Mouse (Mus musculus): ENCODE results near the gene Gm4969. TPM values are rescaled to one million over a fixed set of nuclear protein-coding genes. Genes with fewer than 3 reads are reported as not detected.

The Gm4969 gene
- total and polyA plus RNA-seq, 3 experiments = not detected

GRCm38 (mm10) chr7:19136168-19136567, 18.0 kb upstream of the Gm4969 start:
- H3K9ac ChIP-seq (ENCODE audit: low read depth, low read length) = no peak overlapping the region
- peaks cover 2% of the 10 kb centered on the region; the same call in 1 of the 2 replicates for H3K4me1 ChIP-seq (ENCODE audit: control insufficient read depth, insufficient read depth, low read length)
- DNase-seq = no peak
- intact Hi-C loops (cut with DNase I) = no loop called here
- no peak for TF ChIP-seq EP300 (IDR thresholded peaks at IDR 0.05; ENCODE audit: insufficient read depth, low read depth, low read length)
- TF ChIP-seq POLR2A (IDR thresholded peaks at IDR 0.05; ENCODE audit: insufficient read depth, low read depth, low read length) = no peak
- TF ChIP-seq CTCF (IDR thresholded peaks at IDR 0.05) = no peak
- 92% methylated on average over 13 of the region's 13 CpGs for WGBS
- H3K4me3 ChIP-seq = no peak overlapping the region
- H3K27me3 ChIP-seq (ENCODE audit: control insufficient read depth, insufficient read depth, low read length) = no peaks in the 10 kb centered on the region
- no peaks in the 10 kb centered on the region for H3K36me3 ChIP-seq (ENCODE audit: control insufficient read depth, insufficient read depth, low read length)
- no peak overlapping the region for H3K27ac ChIP-seq
- peaks cover 2% of the 10 kb centered on the region for H3K79me2 ChIP-seq (replicated peaks; ENCODE audit: control insufficient read depth, insufficient read depth, low read length)

GRCm38 (mm10) chr7:19131324-19131848, 13.2 kb upstream of the Gm4969 start:
- Histone ChIP-seq H3K36me3 (ENCODE audit: control insufficient read depth, insufficient read depth, low read length) (no peaks in the 10 kb centered on the region), H3K27ac (peak overlapping the region; percentile 85), H3K27me3 (ENCODE audit: control insufficient read depth, insufficient read depth, low read length) (no peaks in the 10 kb centered on the region), H3K79me2 (replicated peaks; ENCODE audit: control insufficient read depth, insufficient read depth, low read length) (peaks cover 3% of the 10 kb centered on the region), H3K9ac (ENCODE audit: low read depth, low read length) (peak overlapping the region; percentile 46), H3K4me3 (peak overlapping the region; percentile 54), H3K4me1 (ENCODE audit: control insufficient read depth, insufficient read depth, low read length) (peaks cover 4% of the 10 kb centered on the region)
- intact Hi-C loops (cut with DNase I) = loop anchor here (5.0 kb wide), 1 partner anchor 59 kb away; no protein-coding TSS in a partner anchor
- under 1% methylated on average over 39 of the region's 39 CpGs for WGBS
- DNase-seq = peak; percentile 95 to 98
- TF ChIP-seq EP300 (IDR thresholded peaks at IDR 0.05; ENCODE audit: insufficient read depth, low read depth, low read length) = peak; percentile 87
- TF ChIP-seq CTCF (IDR thresholded peaks at IDR 0.05) = peak; percentile 91
- TF ChIP-seq POLR2A (IDR thresholded peaks at IDR 0.05; ENCODE audit: insufficient read depth, low read depth, low read length) = peak; percentile 52; the same call in 1 of the 2 replicates

GRCm38 (mm10) chr7:19130657-19131056, 12.5 kb upstream of the Gm4969 start:
- peak; percentile 47 for TF ChIP-seq CTCF (IDR thresholded peaks at IDR 0.05)
- no peak for TF ChIP-seq POLR2A (IDR thresholded peaks at IDR 0.05; ENCODE audit: insufficient read depth, low read depth, low read length)
- TF ChIP-seq EP300 (IDR thresholded peaks at IDR 0.05; ENCODE audit: insufficient read depth, low read depth, low read length) = no peak
- peak overlapping the region; percentile 85 for H3K27ac ChIP-seq
- no peak for DNase-seq
- H3K36me3 ChIP-seq (ENCODE audit: control insufficient read depth, insufficient read depth, low read length) = no peaks in the 10 kb centered on the region
- intact Hi-C loops (cut with DNase I) = loop anchor here (1.0 to 5.0 kb wide), 2 partner anchors 10 to 58 kb away; no protein-coding TSS in a partner anchor
- WGBS = 17% methylated on average over 4 of the region's 4 CpGs
- H3K27me3 ChIP-seq (ENCODE audit: control insufficient read depth, insufficient read depth, low read length) = no peaks in the 10 kb centered on the region
- peaks cover 2% of the 10 kb centered on the region; the same call in 1 of the 2 replicates for H3K79me2 ChIP-seq (replicated peaks; ENCODE audit: control insufficient read depth, insufficient read depth, low read length)
- H3K4me1 ChIP-seq (ENCODE audit: control insufficient read depth, insufficient read depth, low read length) = peaks cover 4% of the 10 kb centered on the region
- peak overlapping the region; percentile 36; the same call in 1 of the 2 replicates for H3K9ac ChIP-seq (ENCODE audit: low read depth, low read length)
- no peak overlapping the region; the same call in 1 of the 2 replicates for H3K4me3 ChIP-seq

- no peaks in the 10 kb centered on the region for H3K27me3 ChIP-seq (ENCODE audit: control insufficient read depth, insufficient read depth, low read length)
- WGBS = 84% methylated on average over 5 of the region's 5 CpGs
- TF ChIP-seq CTCF (IDR thresholded peaks at IDR 0.05) = no peak
- TF ChIP-seq EP300 (IDR thresholded peaks at IDR 0.05; ENCODE audit: insufficient read depth, low read depth, low read length) = no peak
- no peak for TF ChIP-seq POLR2A (IDR thresholded peaks at IDR 0.05; ENCODE audit: insufficient read depth, low read depth, low read length)
- peaks cover 2% of the 10 kb centered on the region; the same call in 1 of the 2 replicates for H3K79me2 ChIP-seq (replicated peaks; ENCODE audit: control insufficient read depth, insufficient read depth, low read length)
- H3K4me3 ChIP-seq = no peak overlapping the region
- H3K36me3 ChIP-seq (ENCODE audit: control insufficient read depth, insufficient read depth, low read length) = no peaks in the 10 kb centered on the region
- no peak overlapping the region for H3K27ac ChIP-seq
- H3K9ac ChIP-seq (ENCODE audit: low read depth, low read length) = no peak overlapping the region
- DNase-seq = no peak
- intact Hi-C loops (cut with DNase I) = no loop called here
- H3K4me1 ChIP-seq (ENCODE audit: control insufficient read depth, insufficient read depth, low read length) = peaks cover 4% of the 10 kb centered on the region
These were observed 11.2 kb upstream of the Gm4969 start for GRCm38 (mm10) chr7:19129396-19129795.

- TF ChIP-seq POLR2A (IDR thresholded peaks at IDR 0.05; ENCODE audit: insufficient read depth, low read depth, low read length) (no peak), CTCF (IDR thresholded peaks at IDR 0.05) (no peak), EP300 (IDR thresholded peaks at IDR 0.05; ENCODE audit: insufficient read depth, low read depth, low read length) (no peak)
These were observed 9.6 kb upstream of the Gm4969 start for GRCm38 (mm10) chr7:19127744-19128143.

GRCm38 (mm10) chr7:19124713-19125112, 6.5 kb upstream of the Gm4969 start:
- H3K79me2 ChIP-seq (replicated peaks; ENCODE audit: control insufficient read depth, insufficient read depth, low read length) = peaks cover 7% of the 10 kb centered on the region
- no peak for DNase-seq
- H3K36me3 ChIP-seq (ENCODE audit: control insufficient read depth, insufficient read depth, low read length) = no peaks in the 10 kb centered on the region; the same call in 1 of the 2 replicates
- H3K4me1 ChIP-seq (ENCODE audit: control insufficient read depth, insufficient read depth, low read length) = peaks cover 3% of the 10 kb centered on the region
- H3K27ac ChIP-seq = no peak overlapping the region
- intact Hi-C loops (cut with DNase I) = no loop called here
- no peak overlapping the region for H3K9ac ChIP-seq (ENCODE audit: low read depth, low read length)
- H3K4me3 ChIP-seq = no peak overlapping the region
- no peaks in the 10 kb centered on the region for H3K27me3 ChIP-seq (ENCODE audit: control insufficient read depth, insufficient read depth, low read length)
- WGBS = 71% methylated on average over 6 of the region's 6 CpGs
- TF ChIP-seq POLR2A (IDR thresholded peaks at IDR 0.05; ENCODE audit: insufficient read depth, low read depth, low read length) (no peak), CTCF (IDR thresholded peaks at IDR 0.05) (no peak), EP300 (IDR thresholded peaks at IDR 0.05; ENCODE audit: insufficient read depth, low read depth, low read length) (no peak)

More at GRCm38 (mm10) chr7:19127744-19128143, 9.6 kb upstream of the Gm4969 start:
- no peak overlapping the region for H3K9ac ChIP-seq (ENCODE audit: low read depth, low read length)
- DNase-seq = no peak
- peaks cover 4% of the 10 kb centered on the region for H3K4me1 ChIP-seq (ENCODE audit: control insufficient read depth, insufficient read depth, low read length)
- intact Hi-C loops (cut with DNase I) = no loop called here
- H3K27me3 ChIP-seq (ENCODE audit: control insufficient read depth, insufficient read depth, low read length) = no peaks in the 10 kb centered on the region
- no peak overlapping the region for H3K27ac ChIP-seq
- peaks cover 2% of the 10 kb centered on the region; the same call in 1 of the 2 replicates for H3K79me2 ChIP-seq (replicated peaks; ENCODE audit: control insufficient read depth, insufficient read depth, low read length)
- 82% methylated on average over 5 of the region's 5 CpGs for WGBS
- no peak overlapping the region for H3K4me3 ChIP-seq
- no peaks in the 10 kb centered on the region for H3K36me3 ChIP-seq (ENCODE audit: control insufficient read depth, insufficient read depth, low read length)
